Mouse (Mus musculus) mature B cell (primary cell): ENCODE data around the gene Brca1.
"Not testable (repeated sequence)": the region's sequence is repeated elsewhere in the genome, so short reads cannot be mapped to it uniquely, and the experiment has no call there.

Source experiments
- in situ Hi-C: fragments of 300-500 bp; cut with MboI; formaldehyde crosslinking; loops from 2 replicates; pipeline ENCODE4 v1.14.3; 2019

Gene Brca1

DNA sequence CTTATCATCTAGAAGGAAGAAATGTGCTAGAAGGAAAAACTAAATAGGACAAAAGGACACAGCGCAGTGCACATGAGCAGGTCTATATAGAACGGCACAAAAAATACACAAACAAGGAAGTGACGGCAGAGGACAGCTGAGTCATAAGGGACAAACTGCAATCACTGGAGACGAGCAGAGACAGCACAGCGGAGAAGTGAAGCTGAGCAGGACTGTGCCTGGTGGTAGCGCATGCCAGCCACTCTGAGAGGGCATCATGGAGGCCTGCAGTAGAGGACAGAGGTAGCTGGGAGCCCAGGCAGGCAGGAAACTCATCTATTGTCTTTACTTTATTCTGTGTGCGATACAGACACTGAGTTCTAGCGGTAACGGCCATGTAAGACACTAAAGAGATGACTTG lies 8.2 kb downstream of the Brca1 start:
- in situ Hi-C loops: no loop called here

GRCm38 (mm10) chr11:101526686-101527085 lies 25.1 kb downstream of the Brca1 start:
- in situ Hi-C loops: no loop called here

DNA sequence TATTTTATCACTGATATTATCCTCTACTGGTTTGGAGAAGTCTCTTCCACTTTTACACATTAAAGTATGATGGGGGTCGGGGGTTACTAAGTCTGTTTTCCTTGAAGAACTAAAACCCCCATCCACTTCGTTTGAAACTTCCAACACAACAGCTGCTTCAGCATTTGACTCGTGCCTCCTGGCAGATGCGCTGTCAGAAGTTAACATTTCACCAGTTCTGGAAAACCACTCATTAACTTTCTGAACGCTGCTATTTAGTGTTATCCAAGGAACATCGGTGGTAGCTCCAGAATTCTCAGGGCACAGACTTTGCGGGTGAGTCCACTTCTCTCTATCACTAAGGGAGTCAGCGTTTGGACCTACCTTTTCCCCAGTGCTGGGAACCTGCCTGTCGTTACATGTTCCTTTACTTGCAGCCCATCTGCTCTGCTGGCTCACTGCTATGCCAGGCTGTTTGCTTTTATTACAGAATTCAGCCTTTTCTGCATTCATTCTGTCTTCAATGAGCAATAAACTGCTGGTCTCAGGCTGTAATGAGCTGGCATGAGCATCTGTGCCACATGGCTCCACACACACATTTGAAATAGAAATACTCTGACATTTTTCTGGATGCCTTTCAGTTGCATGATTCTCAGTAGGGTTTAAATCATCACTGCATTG lies 25.7 kb downstream of the Brca1 start:
- in situ Hi-C loops: no loop called here

- in situ Hi-C loops: no loop called here
Measured at GRCm38 (mm10) chr11:101525056-101525455, 26.7 kb downstream of the Brca1 start.

- in situ Hi-C loops: no loop called here
Measured at GRCm38 (mm10) chr11:101524446-101524845, 27.3 kb downstream of the Brca1 start.

- in situ Hi-C loops: no loop called here
Measured at GRCm38 (mm10) chr11:101519364-101519763, 32.4 kb downstream of the Brca1 start.

- in situ Hi-C loops: no loop called here
Measured at GRCm38 (mm10) chr11:101518937-101519336, 32.8 kb downstream of the Brca1 start.

DNA sequence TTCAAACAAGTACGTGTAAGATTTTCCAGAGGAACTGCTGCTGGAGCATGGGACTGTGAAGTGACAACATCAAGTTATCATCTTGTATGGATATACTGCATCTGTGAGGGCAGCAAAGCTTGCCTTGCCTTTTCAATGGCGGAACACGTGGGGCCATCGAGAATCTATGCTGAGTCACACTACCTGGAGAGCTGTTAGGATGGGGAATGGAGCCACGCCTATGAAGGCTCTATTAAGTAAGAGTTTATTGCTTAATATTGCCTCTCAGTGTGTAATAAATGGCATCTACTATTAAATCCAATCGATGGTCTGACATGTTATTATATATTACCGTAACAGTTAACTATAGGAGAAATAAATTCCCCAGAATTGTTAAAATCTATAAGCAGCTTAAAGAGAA lies 44.7 kb downstream of the Brca1 start:
- in situ Hi-C loops: no loop called here

GRCm38 (mm10) chr11:101506269-101506780 lies 45.4 kb downstream of the Brca1 start:
- in situ Hi-C loops: no loop called here

DNA sequence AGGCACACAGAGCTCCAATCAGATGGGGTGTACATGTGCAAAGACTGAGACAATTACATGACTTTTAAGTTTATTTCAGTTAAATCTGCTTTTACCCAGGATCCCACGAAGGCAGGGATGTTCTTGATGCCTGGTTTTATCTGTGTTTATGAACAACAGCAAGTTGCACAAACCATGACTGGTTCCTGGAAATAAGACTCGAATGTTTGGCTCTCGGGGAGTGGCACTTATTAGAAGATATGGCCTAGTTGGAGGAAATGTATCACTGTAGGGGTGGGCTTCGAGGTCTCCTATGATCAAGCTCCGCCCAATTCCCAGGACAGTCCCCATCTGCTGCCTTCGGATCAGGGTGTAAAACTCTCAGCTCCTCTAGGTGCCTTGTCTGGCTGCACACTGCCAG lies 65.6 kb downstream of the Brca1 start:
- in situ Hi-C loops: no loop called here

GRCm38 (mm10) chr11:101485509-101486028 lies 66.2 kb downstream of the Brca1 start:
- in situ Hi-C loops: no loop called here

GRCm38 (mm10) chr11:101484814-101485213 lies 66.9 kb downstream of the Brca1 start:
- in situ Hi-C loops: no loop called here

GRCm38 (mm10) chr11:101484245-101484644 lies 67.5 kb downstream of the Brca1 start:
- in situ Hi-C loops: no loop called here

- in situ Hi-C loops: no loop called here
Measured at GRCm38 (mm10) chr11:101483804-101484203, 68.0 kb downstream of the Brca1 start.

DNA sequence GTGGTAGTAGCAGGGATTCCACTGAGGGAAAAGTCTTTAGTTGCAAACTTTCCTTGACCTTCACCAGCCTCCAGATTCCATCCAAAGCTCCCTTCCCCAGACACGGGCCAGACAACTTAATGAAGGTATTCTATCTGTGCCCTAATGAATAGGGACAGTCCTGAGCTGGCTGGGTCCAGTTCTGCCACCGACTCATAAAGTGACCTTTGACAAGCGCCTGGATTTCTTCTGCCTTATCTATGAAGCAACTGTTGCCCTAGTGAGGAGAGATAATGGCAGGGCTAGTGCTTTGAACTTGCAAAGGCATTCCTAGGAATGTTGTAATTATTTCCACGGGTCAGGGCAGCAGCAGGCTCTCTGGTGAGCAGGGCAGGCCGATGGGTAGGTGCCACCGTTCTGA lies 70.8 kb downstream of the Brca1 start:
- in situ Hi-C loops: no loop called here

DNA sequence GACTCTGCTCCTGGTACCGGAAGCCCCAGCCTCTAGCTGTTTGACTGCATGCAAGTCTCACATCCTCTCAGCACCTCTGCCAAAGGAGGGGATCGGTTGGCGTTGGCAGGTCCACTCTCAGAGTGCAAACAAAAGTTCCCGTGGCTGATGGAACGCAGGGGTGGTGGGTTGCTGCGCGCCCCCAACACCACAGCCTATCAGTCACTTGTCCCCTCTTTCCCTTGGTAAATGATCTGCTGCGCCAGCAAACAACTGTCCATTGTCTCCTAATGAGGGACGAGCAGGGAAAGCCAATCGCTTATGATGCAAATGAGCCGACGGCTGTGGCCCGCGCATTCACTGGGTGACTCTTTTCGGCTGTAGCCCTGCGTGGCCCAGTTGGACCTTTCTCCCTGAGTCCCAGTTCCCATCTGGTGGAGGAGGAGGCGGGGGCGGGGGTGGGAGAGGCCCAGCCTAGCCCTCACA lies 72.6 kb downstream of the Brca1 start:
- in situ Hi-C loops: no loop called here

- in situ Hi-C loops: no loop called here
Measured at GRCm38 (mm10) chr11:101477552-101478211, 74.1 kb downstream of the Brca1 start.

- in situ Hi-C loops: no loop called here
Measured at GRCm38 (mm10) chr11:101477194-101477551, 74.6 kb downstream of the Brca1 start.

DNA sequence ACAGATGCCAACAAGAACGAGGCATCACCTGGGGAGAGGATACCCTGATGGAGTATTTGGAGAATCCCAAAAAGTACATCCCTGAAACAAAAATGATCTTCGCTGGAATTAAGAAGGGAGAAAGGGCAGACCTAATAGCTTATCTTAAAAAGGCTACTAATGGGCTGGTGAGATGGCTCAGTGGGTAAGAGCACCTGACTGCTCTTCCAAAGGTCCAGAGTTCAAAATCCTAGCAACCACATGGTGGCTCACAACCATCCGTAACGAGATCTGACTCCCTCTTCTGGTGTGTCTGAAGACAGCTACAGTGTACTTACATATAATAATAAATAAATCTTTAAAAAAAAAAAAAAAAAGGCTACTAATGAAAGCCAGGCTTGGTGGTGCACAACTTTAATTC lies 75.4 kb downstream of the Brca1 start:
- in situ Hi-C loops: not testable (repeated sequence)

GRCm38 (mm10) chr11:101474298-101474697 lies 77.5 kb downstream of the Brca1 start:
- in situ Hi-C loops: no loop called here

GRCm38 (mm10) chr11:101473686-101474085 lies 78.1 kb downstream of the Brca1 start:
- in situ Hi-C loops: not testable (repeated sequence)

DNA sequence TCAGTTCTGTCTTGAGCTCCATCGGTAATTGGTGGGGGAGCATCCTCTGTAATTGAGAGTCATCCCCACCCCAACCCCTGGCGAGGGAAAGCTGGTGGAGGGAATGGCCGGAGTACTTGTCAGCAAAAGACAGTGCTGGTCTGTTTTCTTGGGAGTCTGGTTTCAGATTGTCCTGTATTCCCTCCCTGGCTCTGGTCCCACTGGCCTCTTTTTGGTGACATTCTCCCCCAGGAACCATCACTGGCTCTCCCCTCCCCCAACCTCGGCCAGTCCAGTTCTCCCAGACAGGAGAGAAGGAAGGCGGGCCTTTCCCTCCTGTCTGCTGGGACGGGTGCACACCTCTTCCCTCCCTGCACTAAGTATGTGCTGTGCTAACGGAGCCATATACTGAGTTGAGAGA lies 79.4 kb downstream of the Brca1 start:
- in situ Hi-C loops: no loop called here

GRCm38 (mm10) chr11:101471926-101472325 lies 79.8 kb downstream of the Brca1 start:
- in situ Hi-C loops: no loop called here
